Mouse (Mus musculus) hindbrain, postnatal 0 days (tissue): ENCODE data around the gene Carhsp1. TPM values are rescaled to one million over a fixed set of nuclear protein-coding genes. Genes with fewer than 3 reads are reported as not detected.
A peak's percentile ranks its signal among the peaks of the same experiment; 100 is the strongest.

Experiments used
- ATAC-seq: fragments of 200-750 bp; cut with Nextera tagmentation; 2 replicates; pipeline ENCODE4 v1.8.0; 2017; ENCODE audit warnings: mild to moderate bottlenecking, moderate TSS enrichment, moderate library complexity
- DNase-seq: peaks from one replicate; pipeline ENCODE4 v3.0.0-alpha.2; 2015; ENCODE audit warnings: low spot score
- H3K27ac ChIP-seq: fragments of 300-500 bp; sonication (generic); 2 replicates; pipeline ENCODE4 v1.5.1; 2014; ENCODE audit warnings: mild to moderate bottlenecking
- H3K27me3 ChIP-seq: fragments of 300-500 bp; sonication (generic); 2 replicates; pipeline ENCODE4 v1.6.1; 2014; ENCODE audit warnings: low read length, mixed read lengths; ENCODE audit not compliant: insufficient read depth
- H3K36me3 ChIP-seq: fragments of 300-500 bp; sonication (generic); 2 replicates; pipeline ENCODE4 v1.6.1; 2014; ENCODE audit warnings: low read length, mixed read lengths; ENCODE audit not compliant: insufficient read depth
- H3K4me1 ChIP-seq: fragments of 300-500 bp; sonication (generic); 2 replicates; pipeline ENCODE4 v1.6.1; 2014; ENCODE audit warnings: antibody characterized with exemption, low read length, mixed read lengths; ENCODE audit not compliant: insufficient read depth
- H3K4me2 ChIP-seq: fragments of 300-500 bp; sonication (generic); 2 replicates; pipeline ENCODE4 v1.6.1; 2014; ENCODE audit warnings: low read depth, mild to moderate bottlenecking, low read length, moderate library complexity, mixed read lengths
- H3K4me3 ChIP-seq: fragments of 300-500 bp; sonication (generic); 2 replicates; pipeline ENCODE4 v1.5.1; 2014; ENCODE audit warnings: low read length
- H3K9ac ChIP-seq: fragments of 300-500 bp; sonication (generic); replicated peaks from 2 replicates; pipeline ENCODE4 v1.6.1; 2014; ENCODE audit warnings: mild to moderate bottlenecking, low read length, moderate library complexity, mixed read lengths
- H3K9me3 ChIP-seq: fragments of 300-500 bp; sonication (generic); 2 replicates; pipeline ENCODE4 v1.6.1; 2016; ENCODE audit warnings: low read length, mixed read lengths
- CTCF ChIP-seq: IDR thresholded peaks from 2 replicates; pipeline ENCODE4 v1.5.1; 2016; ENCODE audit warnings: antibody characterized with exemption, control low read depth, low read depth
- WGBS: fragments of 180-500 bp; shearing (Covaris S2); extraction: QIAGEN DNeasy Blood & Tissue Kit; methylation state at CpG from one replicate; pipeline ENCODE4 v1.1.7; 2014; 5-methylcytosine and 5-hydroxymethylcytosine counted together
- polyA plus RNA-seq: library from polyadenylated mRNA; unstranded; fragments of >200 nt; fragmentation: Nextera tagmentation; extraction: Ambion mirVana; gene quantifications from 2 replicates; pipeline ENCODE4 v1.2.1, GENCODE M21; 2015
- total RNA-seq: library from RNA; depleted of rRNA; stranded (reverse); fragments of >200 nt; gene quantifications from 2 replicates; pipeline ENCODE4 v1.2.3, GENCODE M21; 2014

Gene Carhsp1
- total and polyA plus RNA-seq, 2 experiments from 2014 or later, result 110 to 120 TPM

- TF ChIP-seq CTCF, result no peak
- peak overlapping the region; percentile 78; the same call in 1 of the 2 replicates for H3K27ac ChIP-seq
- peak overlapping the region; percentile 77 for H3K4me2 ChIP-seq
- H3K27me3 ChIP-seq, result no peaks in the 10 kb centered on the region
- ATAC-seq (peak; percentile 59), DNase-seq (peak; percentile 69)
- peaks cover 26% of the 10 kb centered on the region; the same call in 1 of the 2 replicates for H3K4me1 ChIP-seq
- no peaks in the 10 kb centered on the region for H3K36me3 ChIP-seq
- peak overlapping the region; percentile 74 for H3K9ac ChIP-seq
- H3K4me3 ChIP-seq, result peak overlapping the region; percentile 78
- WGBS, result 7% methylated on average over 15 of the region's 15 CpGs
- no peaks in the 10 kb centered on the region for H3K9me3 ChIP-seq
Observed at GRCm38 (mm10) chr16:8670041-8671035, 1.6 kb downstream of the Carhsp1 start.

- Histone ChIP-seq H3K27me3 (no peaks in the 10 kb centered on the region), H3K9me3 (no peaks in the 10 kb centered on the region), H3K4me2 (peak overlapping the region; percentile 77), H3K27ac (0 out of 2 replicates have a peak overlapping the region, but pooled peaks have one; percentile 22), H3K9ac (peak overlapping the region; percentile 31; the same call in 1 of the 2 replicates), H3K4me3 (peak overlapping the region; percentile 78), H3K36me3 (no peaks in the 10 kb centered on the region), H3K4me1 (peaks cover 26% of the 10 kb centered on the region; the same call in 1 of the 2 replicates)
- DNase-seq, result peak; percentile 43
- TF ChIP-seq CTCF, result no peak
- 44% methylated on average over 5 of the region's 5 CpGs for WGBS
- no peak for ATAC-seq
Observed at GRCm38 (mm10) chr16:8669432-8669831, 2.5 kb downstream of the Carhsp1 start.

GRCm38 (mm10) chr16:8668386-8668785, 3.6 kb downstream of the Carhsp1 start:
- no peak for TF ChIP-seq CTCF
- ATAC-seq (no peak), DNase-seq (no peak)
- Histone ChIP-seq H3K27me3 (no peaks in the 10 kb centered on the region), H3K4me3 (no peak overlapping the region), H3K27ac (no peak overlapping the region), H3K9ac (no peak overlapping the region), H3K4me1 (peaks cover 26% of the 10 kb centered on the region; the same call in 1 of the 2 replicates), H3K4me2 (no peak overlapping the region), H3K9me3 (no peaks in the 10 kb centered on the region), H3K36me3 (no peaks in the 10 kb centered on the region)
- WGBS, result 46% methylated on average over 2 of the region's 2 CpGs

- H3K27me3 ChIP-seq, result no peaks in the 10 kb centered on the region
- ATAC-seq, result no peak
- no peak overlapping the region for H3K9ac ChIP-seq
- H3K4me2 ChIP-seq, result no peak overlapping the region
- WGBS, result 71% methylated on average over 4 of the region's 4 CpGs
- no peaks in the 10 kb centered on the region for H3K36me3 ChIP-seq
- no peak for TF ChIP-seq CTCF
- H3K4me1 ChIP-seq, result peaks cover 26% of the 10 kb centered on the region; the same call in 1 of the 2 replicates
- no peak for DNase-seq
- H3K27ac ChIP-seq, result no peak overlapping the region
- no peaks in the 10 kb centered on the region for H3K9me3 ChIP-seq
- no peak overlapping the region for H3K4me3 ChIP-seq
Observed at GRCm38 (mm10) chr16:8667814-8668213, 4.1 kb downstream of the Carhsp1 start.

GRCm38 (mm10) chr16:8667261-8667660, 4.7 kb downstream of the Carhsp1 start:
- H3K4me2 ChIP-seq, result no peak overlapping the region
- H3K36me3 ChIP-seq, result 0 out of 2 replicates have a peak, but pooled peaks cover 3% of the 10 kb centered on the region
- DNase-seq (no peak), ATAC-seq (no peak)
- no peak overlapping the region for H3K4me3 ChIP-seq
- H3K27me3 ChIP-seq, result no peaks in the 10 kb centered on the region
- H3K4me1 ChIP-seq, result peaks cover 26% of the 10 kb centered on the region; the same call in 1 of the 2 replicates
- no peaks in the 10 kb centered on the region for H3K9me3 ChIP-seq
- no peak for TF ChIP-seq CTCF
- no peak overlapping the region for H3K9ac ChIP-seq
- H3K27ac ChIP-seq, result no peak overlapping the region
- 81% methylated on average over 7 of the region's 7 CpGs for WGBS

- Histone ChIP-seq H3K9ac (no peak overlapping the region), H3K9me3 (no peaks in the 10 kb centered on the region), H3K4me1 (peaks cover 26% of the 10 kb centered on the region; the same call in 1 of the 2 replicates), H3K27ac (0 out of 2 replicates have a peak overlapping the region, but pooled peaks have one; percentile 20), H3K36me3 (peaks cover 10% of the 10 kb centered on the region; the same call in 1 of the 2 replicates), H3K27me3 (no peaks in the 10 kb centered on the region), H3K4me2 (no peak overlapping the region), H3K4me3 (no peak overlapping the region)
- DNase-seq (no peak), ATAC-seq (no peak)
- TF ChIP-seq CTCF, result no peak
- 56% methylated on average over 2 of the region's 2 CpGs for WGBS
Observed at GRCm38 (mm10) chr16:8666452-8666851, 5.5 kb downstream of the Carhsp1 start.
